Mouse (Mus musculus): ENCODE results near the gene Adam1a.
"Not testable (repeated sequence)": the region's sequence is repeated elsewhere in the genome, so short reads cannot be mapped to it uniquely, and the experiment has no call there.

Gene Adam1a

GRCm38 (mm10) chr5:121564468-121564895 is 19.2 kb upstream of the Adam1a start:
- DNase-seq (ENCODE audit: low spot score): peak; percentile 83

- DNase-seq (ENCODE audit: low spot score): no peak
These were observed 17.2 kb upstream of the Adam1a start for GRCm38 (mm10) chr5:121562436-121562835.

- DNase-seq (ENCODE audit: low spot score): no peak
These were observed 3.9 kb upstream of the Adam1a start for GRCm38 (mm10) chr5:121549196-121549595.

- DNase-seq (ENCODE audit: low spot score): no peak
These were observed 1.8 kb upstream of the Adam1a start for GRCm38 (mm10) chr5:121547084-121547483.

GRCm38 (mm10) chr5:121546530-121546895 is 1.2 kb upstream of the Adam1a start:
- peak; percentile 41 for DNase-seq (ENCODE audit: low spot score)

- peak; percentile 98 for DNase-seq (ENCODE audit: low spot score)
These were observed 679 bp upstream of the Adam1a start, which contains the start of gene Mapkapk5 for GRCm38 (mm10) chr5:121545793-121546529. Gene Mapkapk5 (minus strand): TSS chr5:121545905.

- no peak for DNase-seq (ENCODE audit: low spot score)
These were observed 1.9 kb downstream of the Adam1a start for GRCm38 (mm10) chr5:121543370-121543769.

GRCm38 (mm10) chr5:121541235-121541634 is 4.0 kb downstream of the Adam1a start:
- no peak for DNase-seq (ENCODE audit: low spot score)

GRCm38 (mm10) chr5:121540066-121540465 is 5.2 kb downstream of the Adam1a start:
- DNase-seq (ENCODE audit: low spot score): no peak

- no peak for DNase-seq (ENCODE audit: low spot score)
These were observed 7.7 kb downstream of the Adam1a start for GRCm38 (mm10) chr5:121537588-121537987.

GRCm38 (mm10) chr5:121536921-121537555 is 8.2 kb downstream of the Adam1a start:
- DNase-seq (ENCODE audit: low spot score): no peak

- DNase-seq (ENCODE audit: low spot score): no peak
These were observed 10.2 kb downstream of the Adam1a start for GRCm38 (mm10) chr5:121535116-121535515.

GRCm38 (mm10) chr5:121534521-121534920 is 10.8 kb downstream of the Adam1a start:
- no peak for DNase-seq (ENCODE audit: low spot score)

GRCm38 (mm10) chr5:121526961-121527360 is 18.3 kb downstream of the Adam1a start:
- no peak for DNase-seq (ENCODE audit: low spot score)

GRCm38 (mm10) chr5:121526526-121526925 is 18.8 kb downstream of the Adam1a start:
- DNase-seq (ENCODE audit: low spot score): no peak

GRCm38 (mm10) chr5:121525774-121526450 is 19.4 kb downstream of the Adam1a start:
- no peak for DNase-seq (ENCODE audit: low spot score)

- not testable (repeated sequence) for DNase-seq (ENCODE audit: low spot score)
These were observed 25.5 kb downstream of the Adam1a start for GRCm38 (mm10) chr5:121519758-121520157.

- no peak for DNase-seq (ENCODE audit: low spot score)
These were observed 26.3 kb downstream of the Adam1a start for GRCm38 (mm10) chr5:121518983-121519382.

- no peak for DNase-seq (ENCODE audit: low spot score)
These were observed 35.3 kb downstream of the Adam1a start for GRCm38 (mm10) chr5:121510009-121510408.

GRCm38 (mm10) chr5:121506846-121507245 is 38.4 kb downstream of the Adam1a start:
- DNase-seq (ENCODE audit: low spot score): no peak

- DNase-seq (ENCODE audit: low spot score): no peak
These were observed 42.1 kb downstream of the Adam1a start, which contains the start of gene Adam1b for GRCm38 (mm10) chr5:121503231-121503630. Gene Adam1b (minus strand): TSS chr5:121503435.

- DNase-seq (ENCODE audit: low spot score): not testable (repeated sequence)
These were observed 43.8 kb downstream of the Adam1a start for GRCm38 (mm10) chr5:121501424-121501996.
